Mouse (Mus musculus) layer of hippocampus, adult 18-20 months (tissue): ENCODE measurements around the gene Lpgat1. TPM values are rescaled to one million over a fixed set of nuclear protein-coding genes. Genes with fewer than 3 reads are reported as not detected.

Experiments used
- DNase-seq, 2 experiments: peaks; one replicate each; pipeline ENCODE4 v3.0.0; 2022; ENCODE audit warnings: low spot score in 2 of 2
- long read RNA-seq: library from polyadenylated mRNA; stranded (forward); transcript quantifications from one replicate; pipeline ENCODE4 v2.0.0, GENCODE M21; 2021
- total RNA-seq, 2 experiments: library from RNA; stranded (reverse); gene quantifications; 2 replicates each; pipeline ENCODE4 v1.2.3; 2021

Lpgat1 gene
- total RNA-seq, result 100 to 1,000 TPM; 124 to 133 TPM
- long read RNA-seq, full-length matches to known transcripts, result 8 of 72 reads
- long read RNA-seq, partial matches to known transcripts, result 0 of 72 reads
- long read RNA-seq, other reads (novel, unspliced or antisense), result 64 of 72 reads

DNA sequence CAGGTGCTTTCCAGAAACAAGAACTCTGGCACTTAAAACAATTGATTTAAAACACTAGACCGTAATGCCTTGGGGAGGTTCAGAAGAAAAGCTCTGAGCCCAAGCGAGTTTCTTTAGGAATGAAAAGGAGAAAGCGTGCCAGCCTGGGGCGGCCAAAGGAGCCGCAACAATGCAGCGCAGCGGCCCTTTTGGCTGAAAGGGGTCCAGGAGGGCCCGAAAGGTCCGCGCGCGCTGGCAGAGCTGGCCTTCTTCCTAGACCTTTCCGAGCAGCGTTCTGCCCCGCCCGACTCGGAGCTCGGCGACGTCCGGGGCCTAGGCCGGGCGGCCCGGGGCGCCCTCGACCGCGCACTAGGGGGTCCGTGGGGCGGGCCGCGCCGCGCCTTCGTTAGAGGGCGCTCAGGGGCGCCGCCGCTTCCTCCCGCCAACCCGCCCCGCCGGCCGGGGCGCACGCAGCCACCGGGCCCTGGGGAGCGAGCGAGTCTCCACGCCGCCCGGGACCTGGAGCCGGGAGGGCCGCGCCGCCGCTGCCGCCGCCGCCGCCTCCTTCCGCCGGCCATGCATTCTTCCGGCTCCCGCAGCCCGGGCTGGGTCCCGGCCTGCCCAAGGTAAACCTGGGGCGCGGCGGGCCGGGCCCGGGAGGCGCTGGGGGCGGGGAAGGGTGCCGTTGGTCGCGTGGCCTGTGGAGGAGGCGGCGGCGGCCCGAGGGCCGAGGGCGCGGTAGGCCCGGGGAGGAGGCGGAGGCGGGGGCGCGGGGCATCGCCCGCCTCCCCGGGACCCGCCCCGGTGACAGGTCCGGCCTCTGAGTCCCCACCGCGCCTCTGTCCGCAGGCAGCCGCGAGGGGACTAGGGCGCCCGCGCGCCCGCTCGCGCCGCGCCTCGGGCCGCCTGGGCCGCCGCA, at the start of gene Lpgat1:
Lpgat1 (plus strand) TSS at position 234 of the 898 bp plus-strand sequence.
- DNase-seq, result peak; percentile 36 to 68

DNA sequence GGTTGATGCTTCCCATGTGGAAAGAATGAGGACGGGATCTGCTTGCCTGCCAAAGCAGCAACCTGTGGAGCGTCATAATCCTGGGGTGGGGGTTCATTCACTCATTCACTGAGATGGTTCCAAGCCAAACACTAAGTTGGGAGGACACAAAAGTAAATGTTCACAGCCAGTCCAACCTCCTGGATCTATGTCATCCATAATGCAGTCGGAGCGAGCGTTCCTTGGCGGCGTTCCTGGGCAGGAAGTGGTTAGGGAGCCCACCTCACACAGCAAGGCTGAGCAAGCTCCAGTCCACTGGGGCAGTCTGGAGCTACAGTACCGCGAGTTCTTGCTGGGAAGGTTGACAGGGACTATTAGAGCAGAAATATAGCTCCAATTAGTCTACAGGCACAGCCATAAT, 49.6 kb upstream of the Lpgat1 start:
- no peak for DNase-seq

DNA sequence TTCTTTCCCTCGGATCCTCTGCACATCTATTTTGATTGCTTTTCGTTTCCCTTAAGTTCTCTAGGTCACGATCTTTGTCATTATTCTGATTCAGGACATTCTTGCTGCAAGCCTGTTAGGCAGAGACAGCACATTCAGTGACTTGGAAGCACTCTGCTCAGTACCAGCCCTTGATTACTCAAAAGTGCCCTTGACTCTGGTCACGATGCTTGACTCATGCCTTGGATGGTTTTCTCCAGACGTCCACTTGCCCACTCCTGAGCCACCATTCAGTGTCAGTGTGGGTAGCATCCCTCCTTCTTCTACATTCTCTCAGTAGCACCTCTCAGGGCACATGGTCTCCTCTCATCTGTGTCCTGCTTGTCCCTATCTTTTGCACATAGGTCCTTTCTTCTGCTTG, 43.6 kb upstream of the Lpgat1 start:
- DNase-seq, result no peak

DNA sequence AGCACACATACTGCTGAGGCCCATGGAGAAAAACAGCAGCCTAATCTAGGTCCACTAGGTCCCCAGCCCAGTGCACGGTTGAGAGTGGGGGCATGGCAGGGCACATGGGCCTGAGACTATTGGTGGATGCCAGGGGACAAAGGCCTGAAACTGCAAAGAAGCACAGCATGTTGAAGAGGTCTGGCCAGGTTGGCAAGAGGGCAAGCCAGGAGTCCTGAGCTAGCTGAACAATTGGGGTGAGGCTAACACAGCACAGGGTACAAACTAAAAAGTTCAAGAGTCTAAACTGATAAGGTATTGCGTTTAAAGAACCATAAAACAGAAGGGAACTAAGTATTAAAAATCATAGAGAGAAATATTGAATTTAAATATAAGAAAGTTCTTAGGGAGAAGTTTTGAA, 36.0 kb upstream of the Lpgat1 start:
- DNase-seq, result no peak

DNA sequence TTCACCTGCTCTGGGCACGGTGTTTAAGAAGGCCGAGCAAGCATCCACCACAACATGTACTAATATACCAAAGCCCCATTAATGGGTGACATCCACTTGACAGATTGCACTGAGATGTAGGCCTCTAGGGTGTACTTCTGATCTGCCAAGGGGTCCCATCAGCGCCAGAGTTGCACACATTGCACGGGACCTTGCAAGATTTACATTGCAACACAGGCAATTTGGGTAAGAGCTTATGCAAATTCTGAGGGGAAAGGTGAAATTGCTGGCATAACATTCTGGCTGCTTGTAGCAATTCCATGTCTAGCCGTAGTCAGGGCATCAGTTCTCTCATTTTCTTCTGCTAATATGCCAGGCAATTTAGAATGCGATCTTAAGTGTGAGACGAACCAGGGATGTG, 30.1 kb upstream of the Lpgat1 start:
- no peak for DNase-seq

DNA sequence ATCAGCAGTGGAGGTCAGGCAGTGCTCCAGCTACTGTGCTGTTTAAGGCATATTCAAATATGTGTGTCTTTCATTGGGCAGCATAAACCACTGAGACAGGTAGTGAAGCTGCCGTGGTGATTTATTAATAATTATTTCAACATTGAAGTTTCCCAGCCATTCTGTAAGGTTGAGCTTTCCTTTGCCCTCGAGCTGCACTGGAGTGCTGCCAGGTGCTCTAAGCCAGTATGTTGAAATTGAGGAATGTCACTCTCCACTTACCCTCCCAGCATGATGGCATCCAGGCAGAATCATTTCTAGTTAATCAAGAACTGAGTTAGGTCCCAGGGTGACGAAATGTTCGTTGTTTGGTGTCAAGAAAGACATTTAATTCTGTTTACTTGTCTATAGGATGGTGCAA, 24.4 kb upstream of the Lpgat1 start:
- no peak for DNase-seq

DNA sequence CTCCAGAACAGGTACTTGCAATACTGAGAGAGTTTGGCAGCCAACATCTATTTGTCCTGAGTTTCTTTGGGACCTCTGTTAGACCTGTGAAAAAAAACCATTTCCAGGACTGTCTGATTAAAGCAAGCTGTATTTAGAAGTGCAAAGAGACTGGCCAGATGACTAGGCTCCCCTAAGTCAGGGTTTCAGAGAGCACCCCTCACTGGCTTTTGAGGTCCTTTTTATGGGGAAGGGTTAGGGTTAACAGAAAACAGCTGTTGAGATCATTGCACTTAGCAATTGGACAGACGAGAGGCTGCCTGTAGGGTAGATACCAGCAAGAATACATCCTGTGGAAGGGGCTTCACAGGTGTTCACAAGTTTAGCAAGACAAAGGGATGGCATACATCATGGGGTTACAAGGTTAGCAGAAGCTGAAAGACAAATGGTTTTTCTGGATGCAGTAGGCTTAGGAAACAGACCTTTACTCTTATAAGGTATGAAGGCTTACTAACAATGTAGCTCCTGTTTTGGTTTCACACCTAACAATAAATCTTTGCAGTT, 19.3 kb upstream of the Lpgat1 start:
- no peak for DNase-seq

DNA sequence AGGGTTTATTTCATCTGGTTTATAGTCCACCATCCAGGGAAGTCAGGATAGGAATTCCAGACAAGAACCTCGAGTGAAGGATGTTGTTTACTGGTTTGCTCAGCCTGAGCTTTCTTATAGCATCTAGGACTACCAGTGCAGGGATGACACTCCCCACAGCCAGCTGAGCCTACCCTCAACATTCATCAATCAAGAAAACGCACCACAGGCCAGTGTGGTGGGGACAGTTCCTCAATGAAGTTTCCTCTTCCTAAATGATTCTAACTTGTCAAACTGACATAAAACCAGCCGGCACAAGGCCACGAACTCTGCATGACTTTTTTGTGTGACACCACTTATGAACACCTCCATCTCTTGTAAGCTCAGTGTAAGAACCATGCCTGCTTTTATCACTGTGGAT, 13.1 kb upstream of the Lpgat1 start:
- no peak for DNase-seq

DNA sequence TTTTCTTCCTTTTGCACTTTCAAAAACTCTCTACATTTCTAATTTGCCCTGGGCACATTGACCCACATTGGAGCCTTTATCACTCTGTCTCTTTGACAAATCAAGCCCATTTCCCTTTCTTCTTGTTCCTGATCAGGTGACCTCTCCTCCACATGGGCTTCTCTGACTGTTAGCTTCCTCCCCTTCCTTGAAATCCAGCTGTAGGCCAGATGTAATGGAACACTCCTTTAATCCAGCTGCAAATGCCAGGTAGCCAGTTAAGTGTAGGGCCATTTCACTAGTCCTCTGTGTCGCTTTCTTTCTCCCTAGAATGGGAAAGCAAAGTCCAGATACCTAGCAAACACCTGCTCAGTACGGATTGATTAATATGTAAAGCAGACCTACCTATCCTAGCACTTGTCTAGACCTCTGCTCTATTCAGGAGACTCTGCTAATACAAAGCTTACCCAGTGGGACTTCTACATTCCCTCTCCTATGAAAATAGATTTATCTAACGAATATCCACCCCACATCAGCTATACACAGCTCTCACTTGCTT, 11.0 kb upstream of the Lpgat1 start:
- no peak for DNase-seq

DNA sequence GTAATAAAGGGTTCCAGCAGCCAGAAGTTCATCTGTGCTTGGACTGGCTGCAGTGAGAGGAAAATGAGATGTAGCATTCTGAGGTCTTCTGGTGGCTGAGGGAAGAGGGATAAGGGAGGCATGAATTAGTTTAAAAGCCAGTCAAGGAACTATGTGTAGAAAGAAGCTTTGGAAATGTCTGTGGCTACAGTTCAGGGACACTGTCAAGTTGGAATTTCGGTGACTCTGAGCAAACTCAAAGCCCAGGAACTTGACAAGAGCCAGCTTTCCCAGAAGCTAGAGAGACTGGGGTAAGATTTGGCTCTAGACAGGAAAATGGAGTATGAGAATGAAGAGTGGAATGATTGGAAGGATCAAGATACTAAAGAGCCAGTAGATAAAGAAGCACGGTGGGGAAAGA, 7.8 kb upstream of the Lpgat1 start:
- no peak for DNase-seq

DNA sequence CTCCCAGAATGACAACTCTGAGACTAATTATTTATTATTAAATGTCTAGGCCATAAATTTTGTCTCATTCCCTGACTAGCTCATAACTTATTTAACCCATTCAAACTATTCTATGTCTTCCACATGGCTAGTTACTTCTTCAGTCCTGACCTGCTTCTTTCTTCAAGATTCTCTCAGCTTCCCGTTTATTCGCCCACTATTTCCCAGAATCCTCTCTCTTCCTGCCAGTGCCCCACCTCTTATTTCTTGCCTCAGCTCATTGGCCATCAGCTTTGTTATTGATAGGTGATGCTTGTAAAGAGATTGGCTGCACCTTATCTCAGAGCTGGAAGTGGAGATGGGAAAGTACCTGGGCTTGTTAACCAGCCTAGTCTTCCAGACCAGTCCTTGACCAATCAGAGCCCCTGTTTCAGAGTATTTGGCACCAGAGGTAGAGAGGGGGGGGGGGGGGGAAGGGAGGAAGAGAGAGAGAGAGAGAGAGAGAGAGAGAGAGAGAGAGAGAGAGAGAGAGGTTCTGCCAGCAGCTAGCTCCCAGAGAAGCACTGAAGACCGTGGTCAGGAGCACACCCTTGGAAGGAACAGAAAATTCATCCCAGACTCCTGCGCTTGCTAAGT, 5.3 kb upstream of the Lpgat1 start:
- DNase-seq, result no peak

DNA sequence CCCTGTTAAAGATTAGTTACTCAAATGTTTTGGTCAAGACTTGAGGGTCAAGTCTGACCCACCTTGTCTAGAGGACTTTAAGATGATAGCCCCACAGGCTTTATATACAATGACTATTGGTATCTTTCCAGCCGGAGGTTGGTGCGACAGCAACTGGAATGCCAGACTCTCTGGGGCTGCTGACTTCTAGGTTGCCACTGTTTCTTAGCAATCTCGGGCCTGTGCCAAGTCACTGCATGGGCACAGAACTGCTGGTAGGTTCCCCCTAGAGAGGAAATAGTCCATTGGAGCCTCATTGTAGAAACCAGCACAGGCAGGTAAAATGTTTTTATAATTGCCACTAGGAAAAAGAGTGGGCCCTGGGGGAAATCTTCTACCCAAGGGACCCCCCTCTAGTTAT, 3.8 kb upstream of the Lpgat1 start:
- DNase-seq, result no peak

DNA sequence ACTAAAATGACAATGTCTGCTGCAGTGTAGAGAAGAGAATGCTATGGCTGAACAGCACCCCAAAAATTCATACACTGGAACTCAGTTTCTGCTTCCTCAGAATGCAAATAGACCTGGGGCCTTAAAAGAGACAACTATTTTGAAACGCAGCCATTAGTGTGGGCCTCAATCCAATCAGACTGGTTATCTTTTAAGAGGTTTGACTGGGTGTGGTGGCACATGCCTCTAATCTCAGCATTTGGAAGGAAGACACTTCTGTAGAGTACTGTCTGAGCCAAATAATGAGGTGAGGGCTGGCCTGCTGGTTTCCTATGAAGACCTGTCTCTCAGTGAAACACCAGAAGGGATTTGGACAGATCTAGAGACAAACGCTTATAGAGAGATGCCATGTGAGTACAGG, 2.5 kb upstream of the Lpgat1 start:
- no peak for DNase-seq

DNA sequence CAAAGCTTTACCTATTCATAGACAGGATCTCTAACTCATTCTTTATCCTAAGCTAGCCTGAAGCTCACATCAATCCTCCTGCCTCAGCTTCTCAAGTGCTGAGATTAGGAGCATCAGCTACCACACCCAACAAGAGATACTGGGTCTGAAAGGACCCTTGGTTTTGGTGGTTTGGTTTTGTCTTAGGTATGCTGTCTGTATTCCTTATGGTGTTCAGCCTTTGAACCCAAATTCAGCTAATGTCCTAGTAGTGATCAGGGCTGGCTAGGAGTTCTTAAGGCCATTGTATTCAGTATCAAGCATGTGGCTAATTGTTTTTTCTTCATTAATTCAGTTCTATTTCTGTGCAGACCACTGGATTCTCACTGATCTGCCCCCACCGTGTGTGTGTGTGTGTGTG, 493 bp upstream of the Lpgat1 start:
- no peak for DNase-seq

DNA sequence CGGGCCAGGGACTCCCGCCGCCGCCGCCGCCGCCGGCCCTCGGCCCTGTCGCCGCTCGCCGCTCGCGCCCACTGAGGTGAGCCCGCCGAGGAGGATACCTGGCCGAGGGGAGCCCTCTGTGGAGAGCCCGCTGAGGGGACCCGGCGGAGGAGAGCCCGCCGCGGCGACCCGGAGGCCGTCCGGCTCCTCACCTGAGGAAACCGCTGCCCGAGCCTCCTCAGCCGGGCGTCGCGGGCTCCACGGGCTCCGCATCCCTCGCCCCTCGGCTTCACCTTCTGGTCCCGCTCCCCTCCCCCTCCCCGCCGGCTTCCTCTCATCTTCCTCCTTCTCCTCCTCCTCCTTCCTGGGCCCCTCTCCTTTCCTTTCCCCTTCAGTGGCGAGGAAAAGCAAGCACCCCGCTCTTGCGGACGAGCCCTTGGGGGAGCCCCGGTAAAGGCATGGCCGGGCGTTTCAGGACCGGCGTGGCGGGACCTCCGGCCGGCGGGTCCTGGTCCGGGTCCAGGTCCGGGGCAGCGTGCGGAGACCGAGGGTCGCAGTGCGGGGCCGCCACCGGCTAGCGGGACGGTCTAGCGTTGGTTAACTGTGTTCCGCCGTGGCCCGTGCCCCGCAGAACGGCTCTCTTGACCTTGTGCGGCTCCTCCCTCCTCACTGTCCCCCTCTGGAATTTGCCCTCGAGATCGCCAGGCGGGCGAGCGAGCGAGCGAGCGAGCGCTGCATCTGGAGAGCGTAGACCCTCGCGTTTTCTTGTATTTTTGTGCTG, 1.1 kb downstream of the Lpgat1 start:
- peak; percentile 11 to 22 for DNase-seq

DNA sequence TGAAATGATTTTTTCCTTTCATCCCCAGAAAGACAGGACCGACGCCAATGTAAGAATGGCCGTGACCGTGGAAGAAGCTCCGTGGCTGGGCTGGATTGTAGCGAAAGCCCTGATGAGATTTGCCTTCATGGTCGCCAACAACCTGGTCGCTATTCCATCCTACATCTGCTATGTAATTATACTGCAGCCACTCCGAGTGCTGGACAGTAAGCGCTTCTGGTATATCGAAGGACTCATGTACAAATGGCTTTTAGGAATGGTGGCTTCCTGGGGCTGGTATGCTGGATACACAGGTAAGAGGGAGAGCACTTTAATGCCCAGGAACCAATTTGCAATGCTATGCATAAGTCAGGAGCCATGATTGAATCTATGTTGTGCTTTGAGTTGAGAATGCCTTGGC, 1.7 kb downstream of the Lpgat1 start:
- DNase-seq, result peak; percentile 7 to 22

DNA sequence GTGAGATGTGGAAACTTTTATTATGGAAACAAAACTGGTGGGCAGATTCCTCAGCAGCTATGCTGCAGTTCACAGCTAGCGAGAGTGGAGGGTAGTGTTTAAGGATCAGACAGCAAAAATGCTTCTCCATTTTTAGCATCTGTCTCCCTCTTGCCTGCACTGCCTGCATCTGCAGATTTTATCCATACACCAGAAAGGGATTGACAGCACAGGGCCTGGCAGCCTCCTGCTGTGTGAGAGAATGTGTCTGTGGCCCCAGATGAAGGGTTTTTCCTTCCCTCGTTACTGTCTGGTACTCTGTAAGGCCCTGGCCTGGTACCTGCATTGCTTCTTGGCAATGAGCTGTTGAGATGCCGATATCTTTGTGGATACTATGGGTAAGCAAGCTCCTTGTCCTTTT, 2.8 kb downstream of the Lpgat1 start:
- peak; percentile 7 to 26 for DNase-seq

DNA sequence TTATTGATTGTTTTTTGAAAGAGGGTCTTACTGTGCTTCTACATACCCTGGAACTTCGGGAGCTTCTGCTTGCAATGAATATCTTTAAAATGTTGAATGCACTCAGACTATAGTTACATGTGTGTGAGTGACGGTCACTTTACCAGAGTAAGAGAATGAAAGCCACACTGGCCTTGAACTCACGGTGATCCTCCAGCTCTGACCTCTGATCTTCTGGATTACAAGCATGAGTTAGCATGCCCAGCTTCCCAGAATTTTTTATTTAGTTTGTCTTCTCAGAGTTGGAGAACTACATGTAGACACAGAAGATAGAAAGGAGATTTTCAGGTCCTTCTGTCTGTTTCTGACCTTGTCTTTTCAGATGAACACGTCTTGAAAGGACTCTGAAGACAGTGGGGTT, 5.1 kb downstream of the Lpgat1 start:
- DNase-seq, result no peak

DNA sequence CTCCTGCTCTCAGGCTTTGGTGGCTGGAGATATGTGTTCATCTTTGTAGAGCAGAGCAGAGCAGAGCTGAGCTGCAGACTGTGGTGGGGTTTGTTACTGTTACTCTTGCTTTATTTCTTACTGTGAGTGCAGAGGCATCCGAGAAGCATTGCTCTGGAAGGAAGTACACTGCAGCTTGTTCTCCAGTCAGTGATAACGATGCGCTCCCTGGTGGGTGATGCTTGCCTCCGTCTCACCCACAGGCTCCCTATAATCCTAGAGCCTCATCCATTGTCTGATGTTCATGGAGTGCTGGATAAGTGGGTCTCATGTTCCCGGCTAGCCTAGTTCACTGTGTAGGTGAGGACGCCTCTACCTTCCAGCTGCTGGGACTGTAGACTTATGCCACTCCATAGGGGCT, 6.0 kb downstream of the Lpgat1 start:
- peak in 1 of 2 experiments; percentile 45 for DNase-seq

DNA sequence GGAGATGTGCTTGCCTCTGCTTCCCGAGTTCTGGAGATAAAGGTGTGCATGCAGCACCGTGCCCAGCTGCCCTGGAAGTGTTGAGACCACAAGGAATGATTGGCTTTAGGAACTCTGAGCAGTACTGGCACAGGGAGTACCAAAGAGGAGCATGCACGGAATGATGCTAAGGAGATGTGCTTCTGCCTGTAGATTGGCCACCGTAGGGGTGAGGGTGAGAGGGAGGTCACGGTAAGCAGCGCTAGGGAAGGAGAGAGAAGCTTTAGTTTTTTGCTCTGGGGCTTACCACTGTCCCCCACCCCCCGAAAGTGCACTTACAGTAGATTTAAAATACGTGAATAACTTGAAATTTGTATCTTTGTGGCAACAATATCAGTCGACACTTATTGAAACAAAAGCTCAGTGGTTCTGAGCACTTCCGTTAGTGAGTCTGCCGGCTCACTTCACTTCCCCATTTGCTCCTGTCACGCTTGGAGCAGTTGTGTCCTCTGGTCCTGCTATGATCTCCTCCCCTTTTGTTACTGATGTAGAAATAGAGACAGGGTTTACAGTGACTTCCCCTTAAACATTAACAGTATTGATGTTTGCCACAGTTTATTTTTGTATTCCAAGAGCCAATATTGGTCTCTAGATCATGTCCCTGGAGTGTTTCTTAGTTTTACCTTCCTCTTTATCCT, 6.9 kb downstream of the Lpgat1 start:
- no peak for DNase-seq

DNA sequence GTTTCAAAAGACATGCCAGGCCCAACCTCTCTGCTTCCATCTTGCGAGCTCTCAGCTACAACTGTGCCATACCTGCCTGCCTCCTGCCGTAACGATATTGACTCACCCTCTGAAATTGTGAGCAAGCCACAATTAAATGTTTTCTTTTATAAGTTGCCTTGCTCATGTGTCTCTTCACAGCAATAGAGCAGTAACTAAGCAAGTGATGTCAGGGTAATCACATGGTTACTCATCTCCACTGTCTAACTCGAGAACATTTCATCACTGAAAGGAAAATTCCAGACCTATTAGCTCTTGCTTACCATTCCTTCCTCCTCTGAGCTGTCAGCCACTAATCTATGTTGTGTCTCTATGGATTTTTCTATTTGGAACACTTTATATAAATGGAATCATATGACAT, 15.0 kb downstream of the Lpgat1 start:
- no peak for DNase-seq
